Mouse (Mus musculus) hindbrain, embryonic 11.5 days (tissue): ENCODE data around the gene Smad9. TPM values are rescaled to one million over a fixed set of nuclear protein-coding genes. Genes with fewer than 3 reads are reported as not detected.

Source experiments
- ATAC-seq: fragments of 200-750 bp; cut with Nextera tagmentation; 2 replicates; pipeline ENCODE4 v1.8.0; 2017; ENCODE audit warnings: mild to moderate bottlenecking, moderate TSS enrichment, moderate library complexity; ENCODE audit not compliant: low FRiP score
- DNase-seq: peaks from one replicate; pipeline ENCODE4 v3.0.0-alpha.2; 2015; ENCODE audit warnings: low spot score
- H3K27ac ChIP-seq: fragments of 300-500 bp; sonication (generic); 2 replicates; pipeline ENCODE4 v1.5.1; 2014; ENCODE audit warnings: mild to moderate bottlenecking, low read depth, low read length
- H3K27me3 ChIP-seq: fragments of 300-500 bp; sonication (generic); 2 replicates; pipeline ENCODE4 v1.6.1; 2014; ENCODE audit warnings: mild to moderate bottlenecking, low read length, moderate library complexity, mixed read lengths; ENCODE audit not compliant: control insufficient read depth, insufficient read depth
- H3K36me3 ChIP-seq: fragments of 300-500 bp; sonication (generic); 2 replicates; pipeline ENCODE4 v1.6.1; 2014; ENCODE audit warnings: mild to moderate bottlenecking, low read length, moderate library complexity, mixed read lengths; ENCODE audit not compliant: control insufficient read depth, insufficient read depth
- H3K4me1 ChIP-seq: fragments of 300-500 bp; sonication (generic); replicated peaks from 2 replicates; pipeline ENCODE4 v1.6.1; 2014; ENCODE audit warnings: low read length, mixed read lengths; ENCODE audit not compliant: control insufficient read depth, insufficient read depth
- H3K4me2 ChIP-seq: fragments of 300-500 bp; sonication (generic); replicated peaks from 2 replicates; pipeline ENCODE4 v1.6.1; 2014; ENCODE audit warnings: mild to moderate bottlenecking, low read depth, low read length
- H3K4me3 ChIP-seq: fragments of 300-500 bp; sonication (generic); 2 replicates; pipeline ENCODE4 v1.5.1; 2014; ENCODE audit warnings: low read depth, low read length
- H3K9ac ChIP-seq: fragments of 300-500 bp; sonication (generic); 2 replicates; pipeline ENCODE4 v1.6.1; 2014; ENCODE audit warnings: low read depth, low read length
- H3K9me3 ChIP-seq: fragments of 300-500 bp; sonication (generic); 2 replicates; pipeline ENCODE4 v1.6.1; 2016; ENCODE audit warnings: low read length; ENCODE audit not compliant: control insufficient read depth
- WGBS: fragments of 180-500 bp; shearing (Covaris S2); extraction: QIAGEN DNeasy Blood & Tissue Kit; methylation state at CpG from one replicate; pipeline ENCODE4 v1.1.7; 2014; 5-methylcytosine and 5-hydroxymethylcytosine counted together
- polyA plus RNA-seq: library from polyadenylated mRNA; unstranded; fragments of >200 nt; fragmentation: Nextera tagmentation; extraction: Ambion mirVana; gene quantifications from 2 replicates; pipeline ENCODE4 v1.2.1, GENCODE M21; 2014

The Smad9 gene
- polyA plus RNA-seq, 1 experiment from 2014 or later, result 0.66 TPM

DNA sequence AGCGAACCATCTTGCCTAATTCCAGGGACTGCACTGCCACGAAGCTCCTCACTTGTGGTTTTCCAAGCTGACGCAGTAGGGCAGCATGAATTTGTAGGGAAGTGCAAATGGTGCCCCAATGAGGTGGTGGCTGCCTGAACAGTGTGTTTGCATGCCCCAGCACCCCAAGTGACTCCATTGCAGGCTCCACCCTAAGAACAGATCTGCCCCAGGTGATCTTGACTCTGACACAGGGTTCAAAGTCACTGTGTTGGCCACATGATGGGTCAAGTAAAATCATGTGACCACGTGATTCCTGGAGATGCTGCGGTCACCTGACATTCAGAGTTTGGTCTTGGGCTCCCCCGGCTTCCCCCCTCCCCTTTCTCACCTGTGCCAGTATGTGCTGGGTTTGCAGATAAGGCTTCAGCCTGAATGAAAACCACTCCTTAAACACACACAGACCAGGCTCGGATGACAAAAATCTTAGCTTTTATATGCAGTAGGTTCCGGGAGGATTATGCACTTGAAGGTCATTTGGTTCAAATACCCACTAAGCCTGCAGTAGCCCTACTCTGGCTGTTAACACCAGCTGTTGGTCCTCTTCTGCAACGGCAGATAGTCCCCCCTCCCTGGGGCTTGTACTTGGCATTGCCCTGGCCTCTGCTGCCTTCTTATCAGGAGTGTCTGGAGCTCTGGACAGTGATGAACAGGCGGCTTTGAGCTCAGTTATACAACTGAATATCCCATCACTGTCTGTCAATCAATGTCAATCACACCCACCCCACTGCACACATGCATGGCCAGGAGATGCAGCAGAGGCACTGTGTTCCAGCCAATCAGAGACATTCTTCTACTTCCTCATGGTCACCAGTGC lies 36.7 kb downstream of the Smad9 start:
- Histone ChIP-seq H3K4me3 (no peak overlapping the region), H3K4me1 (no peaks in the 10 kb centered on the region), H3K4me2 (no peak overlapping the region), H3K27ac (no peak overlapping the region), H3K27me3 (no peaks in the 10 kb centered on the region), H3K36me3 (no peaks in the 10 kb centered on the region), H3K9me3 (no peaks in the 10 kb centered on the region), H3K9ac (no peak overlapping the region)
- 77% methylated on average over 10 of the region's 10 CpGs for WGBS
- ATAC-seq (no peak), DNase-seq (no peak)

DNA sequence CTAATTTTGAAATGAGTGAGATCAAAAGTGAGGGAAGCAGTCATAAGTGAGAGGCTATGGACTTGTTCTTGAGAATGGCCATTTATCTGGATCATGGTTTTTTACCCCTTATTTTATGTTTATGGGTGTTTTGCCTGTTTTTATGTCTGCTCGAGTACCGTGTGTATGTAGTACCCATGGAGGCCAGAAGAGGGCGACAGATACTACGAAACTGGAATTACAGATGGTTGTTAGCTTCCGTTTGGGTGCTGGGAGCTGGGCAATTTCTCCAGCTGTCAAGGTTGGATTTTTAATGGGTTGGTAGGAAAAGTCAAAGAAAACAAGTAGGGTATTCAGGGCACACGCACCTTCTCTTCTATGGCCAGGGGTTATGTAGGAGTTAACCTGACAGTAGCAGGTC lies 38.4 kb downstream of the Smad9 start:
- ATAC-seq (no peak), DNase-seq (no peak)
- no peaks in the 10 kb centered on the region for H3K9me3 ChIP-seq
- no peaks in the 10 kb centered on the region for H3K36me3 ChIP-seq
- no peaks in the 10 kb centered on the region for H3K27me3 ChIP-seq
- no peak overlapping the region for H3K27ac ChIP-seq
- WGBS, result 82% methylated on average over 6 of the region's 6 CpGs
- no peak overlapping the region for H3K9ac ChIP-seq
- no peak overlapping the region for H3K4me2 ChIP-seq
- H3K4me3 ChIP-seq, result no peak overlapping the region
- H3K4me1 ChIP-seq, result no peaks in the 10 kb centered on the region

DNA sequence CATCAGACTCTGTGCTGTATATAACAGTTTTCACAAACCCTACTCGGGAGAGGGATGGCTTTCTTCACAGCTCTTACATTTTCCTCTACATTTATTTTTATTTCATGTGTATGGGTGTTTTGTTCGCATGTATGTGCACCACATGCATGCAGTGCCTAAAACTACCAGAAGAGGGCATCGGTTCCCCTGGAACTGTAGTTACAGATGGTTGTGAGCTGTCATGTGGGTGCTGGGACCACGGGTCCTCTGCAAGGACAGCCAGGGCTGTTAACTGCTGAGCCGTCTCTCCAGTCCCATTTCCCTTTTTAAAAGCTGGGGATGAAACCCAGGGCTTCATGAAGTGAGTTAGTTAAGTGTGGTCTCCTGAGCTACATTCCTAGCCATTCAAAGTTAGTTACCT lies 40.0 kb downstream of the Smad9 start:
- H3K9ac ChIP-seq, result no peak overlapping the region
- WGBS, result 86% methylated on average over 5 of the region's 5 CpGs
- DNase-seq, result no peak

DNA sequence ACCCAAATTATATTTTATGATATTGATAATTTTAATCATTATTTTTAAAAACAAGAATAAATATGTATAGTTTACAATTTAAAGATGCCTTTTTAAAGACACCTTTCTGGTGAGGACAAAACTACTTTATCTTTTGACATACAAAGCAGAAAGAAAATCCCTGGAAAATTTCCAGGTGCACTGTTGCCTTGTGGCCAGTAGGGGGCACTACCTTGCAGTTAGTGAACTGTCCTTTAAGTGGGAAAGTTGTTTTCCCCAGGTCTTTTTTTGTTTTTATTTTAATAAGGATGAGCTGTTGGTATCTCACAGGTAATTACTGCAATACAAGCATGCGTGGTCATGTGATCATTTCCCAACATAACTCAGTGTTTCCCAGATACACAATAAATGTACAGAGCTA lies 40.4 kb downstream of the Smad9 start:
- DNase-seq, result peak; percentile 19
- 94% methylated on average over 1 of the region's 1 CpGs for WGBS

More for the DNA sequence above, 40.0 kb downstream of the Smad9 start:
- no peaks in the 10 kb centered on the region for H3K4me1 ChIP-seq
- no peak overlapping the region for H3K4me3 ChIP-seq
- no peaks in the 10 kb centered on the region for H3K27me3 ChIP-seq
- H3K4me2 ChIP-seq, result no peak overlapping the region
- H3K27ac ChIP-seq, result no peak overlapping the region
- no peaks in the 10 kb centered on the region for H3K36me3 ChIP-seq
- ATAC-seq, result no peak
- no peaks in the 10 kb centered on the region for H3K9me3 ChIP-seq

DNA sequence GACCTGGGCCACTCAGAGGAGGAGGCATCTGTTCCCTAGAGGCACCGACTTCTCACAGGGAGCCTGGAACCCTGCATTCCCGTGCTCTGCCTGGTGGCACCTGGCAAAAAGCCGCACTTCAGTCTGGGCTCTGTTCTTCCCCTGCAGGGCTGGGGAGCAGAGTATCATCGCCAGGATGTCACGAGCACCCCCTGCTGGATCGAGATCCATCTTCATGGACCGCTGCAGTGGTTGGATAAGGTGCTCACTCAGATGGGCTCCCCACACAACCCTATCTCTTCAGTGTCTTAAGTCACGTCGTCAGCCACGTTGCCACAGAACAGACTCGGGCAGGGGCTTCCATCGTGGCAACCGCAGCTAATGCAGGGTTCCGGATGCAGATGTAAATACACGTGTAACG lies 41.8 kb downstream of the Smad9 start:
- Histone ChIP-seq H3K4me2 (no peak overlapping the region), H3K27me3 (no peaks in the 10 kb centered on the region), H3K9ac (no peak overlapping the region), H3K4me1 (no peaks in the 10 kb centered on the region), H3K27ac (no peak overlapping the region), H3K4me3 (no peak overlapping the region), H3K9me3 (no peaks in the 10 kb centered on the region), H3K36me3 (no peaks in the 10 kb centered on the region)
- peak; percentile 58 for DNase-seq
- 0 out of 2 replicates have a peak, but pooled peaks have one; percentile 22 for ATAC-seq
- WGBS, result 41% methylated on average over 16 of the region's 16 CpGs

More for the DNA sequence above, 40.4 kb downstream of the Smad9 start:
- H3K4me2 ChIP-seq, result no peak overlapping the region
- H3K27ac ChIP-seq, result no peak overlapping the region
- H3K4me3 ChIP-seq, result no peak overlapping the region
- no peaks in the 10 kb centered on the region for H3K4me1 ChIP-seq
- H3K9ac ChIP-seq, result no peak overlapping the region
- no peaks in the 10 kb centered on the region for H3K27me3 ChIP-seq
- no peaks in the 10 kb centered on the region for H3K9me3 ChIP-seq
- no peaks in the 10 kb centered on the region for H3K36me3 ChIP-seq
- ATAC-seq, result no peak

DNA sequence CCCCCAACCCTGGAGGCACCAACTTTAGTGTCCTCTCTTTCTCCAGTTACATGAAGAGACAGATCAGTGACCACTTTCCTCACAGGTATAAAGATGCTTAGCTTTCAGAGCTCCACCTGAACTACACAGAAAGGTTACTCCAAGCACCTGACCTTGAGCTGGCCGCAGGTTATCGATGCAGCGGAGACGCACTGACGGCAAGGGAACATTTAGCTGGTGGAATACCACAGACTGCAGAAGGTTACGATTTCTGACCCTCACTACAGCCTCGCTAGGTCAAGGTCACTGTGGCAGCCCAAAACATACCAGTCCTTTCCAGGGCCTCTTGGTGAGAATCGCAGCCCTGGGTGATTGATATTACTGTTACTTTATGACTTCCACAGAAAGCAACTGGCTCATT lies 48.3 kb downstream of the Smad9 start:
- Histone ChIP-seq H3K27me3 (no peaks in the 10 kb centered on the region), H3K9me3 (no peaks in the 10 kb centered on the region), H3K4me1 (no peaks in the 10 kb centered on the region; the same call in 1 of the 2 replicates), H3K36me3 (no peaks in the 10 kb centered on the region), H3K4me3 (no peak overlapping the region), H3K27ac (no peak overlapping the region), H3K4me2 (no peak overlapping the region), H3K9ac (no peak overlapping the region)
- no peak for ATAC-seq
- 95% methylated on average over 8 of the region's 8 CpGs for WGBS
- no peak for DNase-seq

DNA sequence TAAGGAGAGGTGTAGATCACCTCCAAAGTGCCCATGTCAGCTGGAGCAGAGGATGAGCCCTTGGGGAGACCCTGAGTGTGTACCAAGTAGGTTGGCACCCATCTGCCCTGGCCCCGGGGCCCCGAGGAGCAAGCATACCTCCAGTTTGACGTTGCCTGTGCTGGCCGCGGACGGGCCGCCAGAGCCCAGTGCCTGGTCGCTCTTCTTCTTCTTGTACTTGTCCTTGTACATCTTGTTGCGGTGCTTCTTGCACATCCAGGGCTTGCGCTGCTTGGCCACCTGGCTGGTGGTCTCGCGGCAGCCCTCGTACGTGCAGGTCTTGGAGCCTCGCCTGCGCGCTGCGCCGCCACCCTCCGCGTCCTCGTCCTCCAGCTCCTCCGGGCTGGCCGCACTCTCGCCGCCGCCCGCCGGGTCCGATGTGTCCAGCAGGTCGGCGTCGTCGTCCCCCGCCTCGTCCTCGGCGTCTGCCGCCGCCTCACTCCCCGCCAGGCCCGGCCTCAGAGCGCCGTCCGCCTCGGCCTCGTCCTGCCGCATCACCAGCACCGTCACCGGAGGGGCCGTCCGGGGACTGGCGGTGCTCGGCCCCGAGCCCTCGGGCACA lies 51.8 kb downstream of the Smad9 start:
- Histone ChIP-seq H3K4me3 (peak overlapping the region; percentile 88), H3K27ac (peak overlapping the region; percentile 94), H3K4me1 (no peaks in the 10 kb centered on the region; the same call in 1 of the 2 replicates), H3K36me3 (no peaks in the 10 kb centered on the region), H3K9me3 (no peaks in the 10 kb centered on the region), H3K27me3 (no peaks in the 10 kb centered on the region), H3K9ac (peak overlapping the region; percentile 94), H3K4me2 (peak overlapping the region; percentile 96)
- WGBS, result under 1% methylated on average over 54 of the region's 56 CpGs
- DNase-seq (no peak), ATAC-seq (peak; percentile 21)

DNA sequence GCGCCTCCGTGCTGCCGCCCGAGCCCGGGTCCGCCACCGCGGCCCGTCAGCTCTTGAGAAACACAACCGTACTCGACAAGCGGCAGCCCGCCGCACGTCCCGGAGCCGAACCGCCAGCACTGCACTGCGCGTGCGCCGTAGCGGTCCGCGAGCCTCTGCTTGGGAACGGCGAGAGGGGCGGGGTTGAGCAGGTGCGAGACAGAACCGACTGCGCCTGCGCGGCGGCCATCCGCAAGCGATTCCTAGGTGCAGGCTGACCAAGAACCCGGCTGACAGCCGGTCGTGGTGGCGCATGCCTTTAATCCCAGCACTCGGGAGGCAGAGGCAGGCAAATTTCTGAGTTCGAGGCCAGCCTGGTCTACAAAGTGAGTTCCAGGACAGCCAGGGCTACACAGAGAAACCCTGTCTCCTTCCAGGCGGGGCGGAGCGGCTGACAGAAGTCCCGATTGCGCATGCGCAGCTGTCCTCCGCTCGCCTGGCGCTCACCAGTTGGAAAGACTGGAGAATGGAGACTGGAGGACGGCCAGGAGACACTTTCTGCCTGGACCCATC lies 52.4 kb downstream of the Smad9 start, which contains the start of gene Rfxap:
TSS of gene Rfxap (minus strand) at position 126 of the 552 bp plus-strand sequence.
- Histone ChIP-seq H3K9me3 (no peaks in the 10 kb centered on the region), H3K4me3 (peak within 1 kb of the TSS; percentile 88), H3K4me1 (no peaks in the 10 kb centered on the region; the same call in 1 of the 2 replicates), H3K27me3 (no peaks in the 10 kb centered on the region), H3K36me3 (no peaks in the 10 kb centered on the region), H3K27ac (peak within 1 kb of the TSS; percentile 94), H3K9ac (peak within 1 kb of the TSS; percentile 94), H3K4me2 (peak within 1 kb of the TSS; percentile 96)
- under 1% methylated on average over 50 of the region's 52 CpGs for WGBS
- ATAC-seq, result peak; percentile 93
- DNase-seq, result peak; percentile 98
